Mouse (Mus musculus) liver, embryonic 14.5 days (tissue): ENCODE measurements at regions not wholly inside any gene's neighbourhood (a gene's known extent, or its start where the extent isn't known, plus 50 kb on each side); places are given as distances from the start of the nearest gene placed in this dataset.

Source experiments
- CTCF ChIP-seq: IDR thresholded peaks from 2 replicates; pipeline ENCODE4 v1.5.1; 2016; ENCODE audit warnings: antibody characterized with exemption, low read depth, control low read depth
- EP300 ChIP-seq: IDR thresholded peaks from 2 replicates; pipeline ENCODE4 v1.6.1; 2016; ENCODE audit warnings: antibody characterized with exemption, low read depth

DNA sequence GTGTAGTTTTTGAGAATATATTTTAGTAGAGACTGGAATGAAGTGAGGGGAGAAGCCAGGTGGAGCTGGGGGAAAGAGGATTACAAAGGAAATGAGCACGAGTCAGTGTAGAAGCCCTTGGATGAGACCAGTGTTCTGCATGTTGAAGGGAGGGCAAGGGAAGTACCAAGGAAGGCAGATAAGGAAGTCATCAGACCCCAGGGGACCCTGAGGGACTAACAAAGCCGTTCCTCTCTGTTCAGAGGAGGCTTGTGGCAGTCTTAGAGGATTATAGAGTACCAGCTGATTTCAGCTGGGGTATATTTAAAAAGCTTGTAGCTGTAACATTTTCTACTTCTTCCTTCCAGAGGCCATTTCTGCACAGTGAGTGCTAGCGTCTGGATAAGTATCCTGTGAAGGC, 56.7 kb upstream of the Igsf9b start:
- TF ChIP-seq CTCF (no peak), EP300 (no peak)
